Mouse (Mus musculus) megakaryocyte, embryonic 14.5 days (primary cell): ENCODE data around the gene Crisp4.

Experiments used
- FLI1 ChIP-seq: IDR thresholded peaks from 2 replicates; pipeline ENCODE4 v1.6.1; 2012; ENCODE audit warnings: low read length, inconsistent platforms, mixed read lengths
- GATA1 ChIP-seq: IDR thresholded peaks from 3 replicates; pipeline ENCODE4 v1.6.1; 2012; ENCODE audit warnings: mixed read lengths, low read length, inconsistent platforms, borderline replicate concordance

DNA sequence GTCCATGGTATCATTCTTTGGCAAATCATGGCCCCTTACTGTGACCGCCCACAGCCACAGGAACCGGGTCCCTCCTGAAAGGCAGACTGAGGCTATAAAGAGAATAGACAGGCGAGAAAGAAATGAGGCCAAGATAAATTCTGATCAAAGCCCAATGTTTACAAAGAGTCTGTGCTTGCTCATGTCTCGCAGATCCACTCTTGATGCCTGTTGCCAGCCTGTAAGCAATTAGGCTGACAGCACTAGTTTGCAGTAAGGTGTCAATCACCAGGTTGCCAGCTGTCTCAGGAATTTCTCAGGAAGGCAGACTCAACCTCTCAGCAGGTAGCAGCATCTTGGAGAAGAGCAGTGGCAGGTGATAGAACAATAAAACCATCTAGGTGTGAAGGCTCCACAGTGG lies 24.9 kb upstream of the Crisp4 start:
- TF ChIP-seq GATA1 (no peak), FLI1 (no peak)
